Mouse (Mus musculus): ENCODE results near the gene Farp1. TPM values are rescaled to one million over a fixed set of nuclear protein-coding genes. Genes with fewer than 3 reads are reported as not detected.

The Farp1 gene
- total RNA-seq, 4 experiments from 2014 or later, result 125 to 132 (median 132) TPM

DNA sequence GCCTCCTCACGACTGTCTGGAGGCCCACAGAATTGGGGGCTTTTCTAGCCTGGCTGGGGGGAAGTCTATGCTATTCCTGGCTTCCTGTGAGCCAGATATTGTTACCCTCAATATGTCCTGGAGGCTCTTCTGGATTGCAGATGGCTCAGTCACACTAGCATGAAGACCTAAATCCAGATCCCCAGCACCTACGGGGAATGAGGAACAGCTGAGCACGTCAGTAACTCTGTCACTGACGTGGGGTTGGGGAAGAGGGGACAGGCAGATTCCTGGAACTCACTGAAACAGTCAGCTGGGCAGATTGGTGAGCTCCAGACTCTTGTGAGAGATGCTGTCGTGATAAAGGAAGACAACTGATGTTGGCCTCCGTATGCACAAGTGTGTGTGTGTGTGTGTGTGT, 181.7 kb downstream of the Farp1 start:
- DNase-seq (ENCODE audit: low spot score in 2 of 2), result no peak

DNA sequence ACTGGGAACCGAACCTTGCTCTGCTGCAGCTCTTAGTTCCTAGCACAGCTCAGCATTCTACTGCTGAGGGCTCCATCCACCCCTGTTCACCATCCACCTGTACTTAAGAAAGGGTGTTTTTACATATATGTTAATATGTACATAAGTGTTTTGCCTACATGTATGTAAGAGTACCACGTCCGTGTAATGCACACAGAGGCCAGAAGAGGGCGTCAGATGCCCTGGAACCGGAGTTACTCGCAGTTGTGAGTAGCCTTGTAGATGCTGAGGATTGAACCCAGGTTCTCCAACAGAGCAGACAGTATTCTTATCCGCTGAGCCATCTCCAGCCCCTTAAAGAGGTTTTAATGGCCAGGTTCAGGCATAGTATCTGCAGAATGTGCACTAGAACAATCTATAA, 183.6 kb downstream of the Farp1 start:
- DNase-seq (ENCODE audit: low spot score in 2 of 2), result no peak

DNA sequence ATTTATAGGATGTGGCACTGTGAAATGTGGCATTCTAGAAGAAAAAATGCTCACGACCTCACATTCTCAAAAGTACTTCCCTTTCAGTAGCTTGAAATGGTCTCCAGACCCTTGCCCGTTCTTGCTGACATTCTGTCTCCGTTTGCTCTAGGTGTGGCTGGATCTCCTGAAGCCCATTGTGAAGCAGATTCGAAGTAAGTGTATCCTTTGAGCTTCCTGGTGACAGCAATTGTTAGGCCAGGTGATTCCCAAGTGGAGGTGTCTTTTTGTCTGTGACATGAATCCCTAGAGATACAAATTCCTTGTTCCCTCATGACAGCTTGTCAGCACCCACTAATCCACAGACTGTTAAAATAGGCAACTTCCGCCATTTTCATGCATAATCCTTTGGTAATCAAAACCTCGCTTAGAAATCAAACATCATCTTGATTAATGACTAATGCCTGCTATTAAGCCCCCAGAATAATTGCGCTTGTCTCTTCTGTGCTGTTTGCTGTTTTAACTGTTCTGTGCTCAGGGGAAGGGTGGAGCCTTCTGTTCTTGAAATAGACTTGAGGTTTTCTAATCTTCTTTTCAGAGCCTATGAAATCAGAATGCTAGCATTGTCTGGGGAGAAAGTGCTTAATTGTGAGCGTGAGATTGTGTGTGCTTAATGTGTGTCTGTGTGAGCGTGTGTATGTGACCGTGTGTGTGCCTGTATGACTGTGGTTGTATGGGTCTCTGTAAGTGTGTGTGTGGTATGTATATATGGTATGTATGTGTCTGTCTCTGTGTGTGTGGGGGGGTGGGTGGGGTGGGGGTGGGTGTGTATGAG, 184.4 kb downstream of the Farp1 start:
- DNase-seq (ENCODE audit: low spot score in 2 of 2), result no peak

DNA sequence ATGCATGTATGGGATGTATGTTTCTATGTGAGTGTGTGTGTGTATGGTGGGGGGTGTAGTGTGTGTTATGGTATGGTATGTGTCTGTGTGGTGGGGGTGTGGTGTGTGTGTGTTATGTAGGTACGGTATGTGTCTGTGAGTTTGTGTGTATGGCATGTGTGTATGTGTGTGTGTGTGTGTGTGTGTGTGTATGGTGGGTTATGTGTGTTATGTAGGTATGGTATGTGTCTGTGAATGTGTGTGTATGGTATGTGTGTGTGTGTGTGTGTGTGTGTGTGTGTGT, 185.0 kb downstream of the Farp1 start:
- DNase-seq (ENCODE audit: low spot score in 2 of 2), result no peak

DNA sequence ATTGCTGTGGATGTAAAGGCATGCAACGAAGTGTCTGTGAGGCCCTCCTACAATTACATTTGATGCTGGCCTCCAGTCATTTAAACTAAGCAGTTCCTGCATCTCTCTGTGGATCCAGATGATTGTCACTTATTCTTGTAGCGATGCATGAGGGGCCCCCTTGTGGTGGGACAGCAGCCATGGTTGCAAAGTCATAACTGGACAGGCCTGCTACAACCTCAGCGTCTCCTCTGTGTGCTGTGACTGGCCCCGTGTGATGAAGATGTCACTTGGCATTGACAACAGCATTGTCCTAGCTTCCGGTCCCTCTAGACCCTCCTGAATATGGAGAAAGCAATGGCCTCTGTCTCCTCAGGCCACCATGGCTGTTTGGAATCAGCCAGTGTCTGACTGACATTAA, 185.7 kb downstream of the Farp1 start:
- no peak for DNase-seq (ENCODE audit: low spot score in 2 of 2)

DNA sequence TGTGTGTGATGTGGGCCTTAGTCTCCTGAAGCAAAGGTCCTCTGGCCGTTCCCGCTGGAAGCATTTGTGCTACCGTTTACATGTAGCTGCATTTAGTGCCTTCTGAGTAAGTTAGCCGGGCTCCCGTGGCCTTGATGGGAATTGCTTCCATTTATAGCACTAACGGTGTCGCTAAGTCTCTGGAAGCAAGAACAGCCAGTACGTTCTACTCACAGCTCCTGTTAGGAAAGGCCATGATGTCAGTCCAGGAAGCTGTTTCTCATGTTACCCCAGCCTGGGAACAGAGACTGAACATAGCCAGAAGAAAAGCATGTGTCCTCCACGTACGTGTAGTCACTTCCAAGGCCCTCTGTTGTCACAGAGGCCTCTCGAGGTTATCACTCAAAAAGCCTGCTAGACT, 190.8 kb downstream of the Farp1 start:
- DNase-seq (ENCODE audit: low spot score in 2 of 2), result no peak

DNA sequence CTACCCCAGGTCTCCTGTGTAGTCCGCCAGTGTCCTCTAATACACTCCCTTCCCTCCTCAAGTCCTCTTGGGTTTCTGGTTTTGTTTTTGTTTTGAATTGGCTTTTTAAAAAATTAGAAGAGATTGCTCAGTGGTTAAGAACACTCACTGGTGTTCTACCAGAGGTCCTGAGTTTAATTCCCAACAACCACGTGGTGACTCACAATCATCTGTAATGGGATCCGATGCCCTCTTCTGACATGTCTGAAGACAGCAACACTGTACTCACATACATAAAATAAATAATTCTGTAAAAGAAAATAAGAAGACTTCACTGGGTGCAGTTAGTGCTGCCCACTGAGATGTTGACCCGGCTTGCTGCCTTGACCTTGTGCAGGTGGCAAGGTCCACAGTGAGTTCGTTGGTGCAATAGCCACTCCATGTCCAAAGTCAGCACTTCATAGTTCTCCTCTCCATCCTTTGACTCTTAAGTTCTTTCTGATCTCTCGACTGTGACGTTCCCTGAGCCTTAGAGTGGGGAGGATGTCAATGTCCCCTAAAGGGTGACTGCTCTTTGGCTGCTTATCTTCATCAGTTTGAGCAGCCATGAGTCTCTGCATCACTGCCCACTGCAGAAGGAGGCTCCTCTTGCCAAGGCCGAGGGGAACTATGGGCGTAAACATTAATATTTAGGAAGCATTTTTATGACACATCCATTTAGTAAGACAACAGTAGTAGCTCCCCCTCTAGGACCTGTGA, 194.2 kb downstream of the Farp1 start:
- DNase-seq (ENCODE audit: low spot score in 2 of 2), result no peak

DNA sequence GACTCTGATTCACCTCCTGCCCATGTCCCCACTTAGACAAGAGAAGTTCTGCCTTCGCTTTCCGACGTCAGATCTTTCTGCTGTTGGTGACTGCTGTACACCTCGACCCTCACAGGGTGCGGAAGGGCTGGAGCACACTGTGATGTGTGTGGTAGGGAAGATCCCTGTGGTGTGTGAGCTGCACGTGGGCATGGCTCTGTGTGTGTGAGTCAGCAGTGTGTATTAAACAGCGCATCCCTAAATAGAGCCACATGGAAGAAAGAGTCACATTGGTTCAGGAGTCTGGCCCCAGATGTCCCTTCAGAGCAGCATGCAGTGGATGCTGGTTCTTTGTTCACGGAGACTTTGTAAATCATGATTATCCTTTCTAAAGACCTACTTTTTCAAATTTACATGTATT, 196.2 kb downstream of the Farp1 start:
- no peak for DNase-seq (ENCODE audit: low spot score in 2 of 2)

DNA sequence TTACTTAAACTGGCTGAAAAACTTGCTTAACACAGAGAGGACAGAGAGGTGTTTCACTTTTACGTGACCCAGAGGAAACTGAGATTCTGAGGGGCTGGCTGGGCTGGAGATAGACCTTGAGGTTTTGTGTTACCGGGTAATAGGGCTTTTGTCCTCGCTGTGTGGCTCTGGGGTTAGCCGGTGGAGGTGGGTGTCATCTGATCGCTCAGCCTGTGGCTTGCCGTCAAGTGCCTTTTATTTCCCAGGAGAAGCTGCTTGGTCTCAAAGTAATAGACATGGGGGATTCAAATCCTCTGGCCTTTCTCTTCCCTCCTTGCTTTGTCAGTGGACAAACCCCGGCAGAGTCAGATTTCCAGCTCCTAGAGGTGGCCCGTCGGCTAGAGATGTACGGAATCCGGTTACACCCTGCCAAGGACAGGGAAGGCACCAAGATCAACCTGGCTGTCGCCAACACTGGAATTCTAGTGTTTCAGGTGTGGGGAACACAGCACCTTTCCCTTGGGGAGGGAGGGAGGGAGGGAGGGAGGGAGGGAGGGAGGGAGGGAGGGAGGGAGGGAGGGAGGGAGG, 199.8 kb downstream of the Farp1 start:
- no peak for DNase-seq (ENCODE audit: low spot score in 2 of 2)

DNA sequence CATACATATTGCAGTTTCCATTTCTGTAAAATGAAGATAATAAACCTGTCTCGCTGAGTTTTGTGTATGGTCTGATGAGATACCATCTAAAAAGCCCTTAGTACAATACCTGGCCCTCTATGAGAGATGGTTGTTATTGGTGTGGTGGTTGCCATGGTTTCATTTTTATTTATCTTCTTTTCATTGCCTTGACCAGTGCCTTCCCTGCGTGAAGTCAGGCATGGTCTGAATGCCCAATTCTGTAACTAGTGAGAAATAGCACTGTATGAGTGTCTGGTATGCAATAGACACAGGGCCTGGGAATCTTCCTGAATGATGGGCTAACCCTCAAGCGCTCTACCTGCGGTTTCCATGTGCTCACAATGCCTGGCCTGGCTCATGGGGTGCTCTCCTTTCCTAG, 201.7 kb downstream of the Farp1 start:
- no peak for DNase-seq (ENCODE audit: low spot score in 2 of 2)

DNA sequence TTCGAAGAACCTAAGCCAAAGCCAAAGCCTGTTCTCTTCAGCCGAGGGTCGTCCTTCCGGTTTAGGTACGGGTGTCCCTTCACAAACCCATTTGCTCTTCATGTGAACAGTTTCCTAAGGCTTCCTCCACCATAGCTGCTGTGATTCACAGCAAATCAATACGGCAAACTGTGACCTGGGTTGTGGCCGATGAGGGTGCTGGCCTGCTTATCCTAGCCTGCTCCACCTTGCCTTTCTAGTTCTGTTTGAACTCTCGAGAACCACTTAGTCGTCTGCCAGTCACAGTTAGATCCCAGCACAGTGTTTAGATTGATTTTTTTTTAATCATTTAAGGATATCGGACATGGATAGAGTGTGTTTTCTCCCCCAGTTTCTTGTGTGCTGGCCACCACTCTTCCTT, 203.7 kb downstream of the Farp1 start:
- DNase-seq (ENCODE audit: low spot score in 2 of 2), result no peak

DNA sequence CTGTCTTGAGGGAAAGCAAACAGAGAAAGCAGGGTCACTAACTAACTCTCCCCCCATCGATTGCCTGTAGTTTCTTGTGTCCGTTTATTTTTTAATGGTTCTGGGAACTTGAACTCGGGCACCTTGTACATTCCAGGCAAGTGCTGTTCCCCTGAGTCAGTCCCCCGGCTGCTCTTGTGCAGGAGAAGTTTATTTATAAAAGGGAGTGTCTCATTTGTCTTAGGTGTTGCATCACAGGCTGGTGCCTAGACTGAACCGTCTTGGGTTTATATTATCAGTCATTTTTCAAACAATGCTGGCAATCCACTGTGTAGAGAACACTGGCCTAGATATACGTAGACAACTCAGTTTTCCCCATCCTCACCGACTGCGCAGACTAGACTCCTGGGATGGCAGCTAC, 204.4 kb downstream of the Farp1 start:
- no peak for DNase-seq (ENCODE audit: low spot score in 2 of 2)

DNA sequence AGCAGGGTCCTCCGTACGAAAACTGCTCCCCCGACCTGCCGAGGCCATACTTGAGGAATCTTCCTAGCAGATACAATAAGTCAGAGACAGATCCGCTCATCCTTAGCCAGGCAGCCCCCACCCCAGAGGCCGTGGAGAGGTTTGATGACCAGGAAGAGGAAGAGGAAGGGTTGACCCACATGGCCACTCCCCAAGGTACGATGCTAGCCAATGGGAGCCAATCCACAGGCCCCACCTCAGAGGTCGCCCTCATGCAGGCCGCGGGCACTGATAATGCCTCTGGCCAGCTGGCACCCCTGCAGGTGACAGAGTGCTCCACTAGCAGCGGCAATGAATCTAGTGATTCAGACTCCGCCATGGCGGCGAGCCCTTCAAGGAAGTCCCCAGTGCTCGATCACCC, 209.1 kb downstream of the Farp1 start:
- DNase-seq (ENCODE audit: low spot score in 2 of 2), result no peak

DNA sequence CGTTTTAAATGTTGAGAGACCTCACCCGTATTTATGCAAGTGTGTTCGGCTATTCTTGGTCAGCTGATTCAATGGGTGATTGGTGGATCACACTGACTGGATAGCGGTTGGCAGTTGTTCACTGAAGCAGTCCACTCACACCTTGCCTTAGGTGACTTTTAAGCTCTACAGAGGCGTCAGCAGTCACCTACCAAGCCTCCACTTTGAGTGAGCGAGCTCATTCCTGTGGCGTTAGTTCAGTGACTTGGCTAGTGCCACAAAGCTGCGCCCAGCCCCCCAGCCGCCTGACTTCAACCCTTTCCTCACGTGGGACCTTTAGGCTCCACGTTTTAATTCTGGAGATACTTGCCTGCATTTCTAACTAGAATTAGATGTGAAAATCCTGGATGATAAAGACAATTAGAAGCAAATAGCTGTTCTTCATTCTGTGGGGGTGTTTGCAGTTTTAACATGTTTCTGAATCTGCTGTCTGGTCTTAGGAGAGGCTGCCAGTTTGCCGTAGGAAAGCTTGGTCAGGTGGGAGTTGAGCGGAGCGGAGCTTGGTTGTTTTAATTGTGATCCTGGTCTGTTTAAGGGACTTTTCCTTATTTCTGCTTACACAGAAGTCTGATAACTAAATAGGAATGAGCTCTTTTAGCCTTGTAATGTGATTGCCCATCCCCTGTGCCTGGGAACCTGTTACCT, 211.2 kb downstream of the Farp1 start:
- no peak for DNase-seq (ENCODE audit: low spot score in 2 of 2)

DNA sequence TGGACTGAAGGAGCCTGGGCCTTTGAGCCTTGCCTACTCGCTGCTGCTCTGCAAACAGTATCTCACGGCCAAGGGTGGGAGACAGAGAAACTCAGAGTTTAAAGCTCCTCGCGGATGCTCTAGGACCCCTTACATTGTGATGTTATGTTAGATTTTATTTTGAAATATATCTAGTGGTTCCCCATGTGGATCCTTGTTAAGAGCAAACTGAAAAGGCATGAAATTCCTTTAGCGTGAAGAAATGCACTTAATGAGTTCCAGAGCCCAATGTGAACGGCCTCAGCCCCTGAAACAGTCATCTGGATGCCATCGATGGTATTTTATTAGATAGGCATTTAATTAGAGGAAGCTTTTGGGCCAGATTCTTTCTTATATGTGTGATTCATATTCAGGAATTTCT, 212.3 kb downstream of the Farp1 start:
- DNase-seq (ENCODE audit: low spot score in 2 of 2), result no peak

DNA sequence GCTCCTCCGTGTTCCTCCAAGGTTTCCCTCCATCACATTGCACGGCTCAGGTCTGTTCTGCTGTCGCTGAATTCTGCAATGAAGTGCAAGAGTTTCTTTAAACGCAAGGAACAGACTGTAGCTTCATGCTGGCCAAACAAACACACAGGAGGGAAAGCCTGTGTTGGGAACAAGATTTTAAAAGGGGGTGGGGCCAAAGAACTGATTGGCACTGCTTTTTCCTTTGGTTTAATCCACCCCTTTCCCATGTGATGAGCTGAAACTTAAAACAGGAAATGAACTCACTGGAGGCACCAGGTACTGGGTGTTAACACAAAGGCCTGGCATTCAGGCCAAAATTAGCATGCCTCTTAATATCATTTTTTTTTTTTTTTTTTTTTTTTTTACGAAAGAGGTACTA, 213.3 kb downstream of the Farp1 start:
- no peak for DNase-seq (ENCODE audit: low spot score in 2 of 2)

DNA sequence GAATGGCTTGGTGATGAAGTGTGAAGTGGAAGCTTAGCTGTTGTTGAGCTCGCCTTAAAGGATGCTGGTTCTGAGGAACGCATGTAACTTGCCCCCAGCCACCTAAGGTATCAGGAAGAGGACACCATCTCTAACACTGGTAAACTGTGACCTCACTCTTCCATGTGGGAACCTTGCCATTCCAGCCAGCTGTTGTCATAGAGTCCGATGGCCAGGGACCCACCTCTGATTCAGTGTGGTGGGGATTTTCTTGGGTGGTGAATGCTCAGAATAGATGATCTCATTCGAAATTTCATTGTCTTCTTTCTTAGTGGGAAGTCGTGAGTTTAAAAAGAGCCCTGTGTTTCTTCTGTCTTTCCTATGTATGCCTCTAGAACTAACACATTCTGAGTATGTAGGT, 216.1 kb downstream of the Farp1 start:
- no peak for DNase-seq (ENCODE audit: low spot score in 2 of 2)

DNA sequence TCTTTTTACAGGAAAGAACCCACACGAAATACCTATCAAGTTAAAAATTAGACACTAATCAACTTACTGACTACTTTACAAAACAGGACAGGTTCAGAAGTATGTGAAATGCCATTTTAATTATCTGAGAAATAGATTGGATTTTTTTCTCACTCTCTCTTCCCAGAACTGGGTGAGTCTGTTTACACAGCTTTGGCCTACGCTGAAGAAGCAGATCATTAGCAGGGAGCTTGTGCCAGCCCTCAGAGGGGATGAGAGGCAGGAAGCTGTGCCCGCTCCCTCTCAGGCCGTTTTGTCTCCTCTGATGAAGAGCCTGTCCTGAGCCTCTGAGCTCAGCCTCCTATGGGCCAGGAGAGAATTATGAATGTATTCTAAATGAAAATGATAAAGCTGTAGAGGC, 216.7 kb downstream of the Farp1 start:
- no peak for DNase-seq (ENCODE audit: low spot score in 2 of 2)

DNA sequence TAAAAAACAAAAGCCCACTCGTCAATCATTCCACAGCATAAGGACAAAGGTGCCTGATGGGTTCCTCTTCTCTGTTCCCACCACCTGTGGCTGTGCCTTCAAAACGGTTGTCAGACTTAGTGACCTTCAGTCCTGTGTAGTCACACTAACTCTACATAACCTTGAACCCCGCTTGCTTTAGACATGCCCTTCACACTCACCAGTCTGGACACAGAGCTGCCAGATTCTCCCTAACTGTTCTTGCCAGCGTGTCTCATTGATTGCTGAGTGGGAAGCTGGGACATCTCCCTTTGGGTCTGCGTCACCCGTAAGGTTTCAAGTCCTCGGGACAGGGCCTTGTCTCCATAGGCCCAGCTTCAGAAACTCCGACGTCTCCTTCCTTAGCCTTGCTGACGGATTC, 217.5 kb downstream of the Farp1 start:
- no peak for DNase-seq (ENCODE audit: low spot score in 2 of 2)

DNA sequence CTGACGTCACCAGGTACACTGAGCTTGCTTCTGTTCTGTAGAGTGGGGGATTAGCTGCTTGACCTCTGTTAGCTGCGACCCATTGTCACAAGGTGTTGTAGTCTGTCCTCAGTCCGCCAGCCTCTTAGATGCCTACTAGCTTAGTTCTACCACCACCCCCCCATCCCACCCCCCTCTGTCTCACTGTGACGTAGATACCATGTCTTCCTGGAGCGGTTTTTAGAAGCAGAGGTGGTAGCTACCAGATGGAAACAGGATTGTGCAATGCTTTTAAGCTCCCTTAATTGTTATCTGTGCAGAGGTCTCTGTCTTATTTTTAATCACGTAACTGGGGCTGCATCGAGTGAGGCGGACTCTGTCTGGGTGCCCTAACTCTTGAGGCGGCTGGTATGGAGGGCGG, 219.9 kb downstream of the Farp1 start:
- DNase-seq (ENCODE audit: low spot score in 2 of 2), result no peak

DNA sequence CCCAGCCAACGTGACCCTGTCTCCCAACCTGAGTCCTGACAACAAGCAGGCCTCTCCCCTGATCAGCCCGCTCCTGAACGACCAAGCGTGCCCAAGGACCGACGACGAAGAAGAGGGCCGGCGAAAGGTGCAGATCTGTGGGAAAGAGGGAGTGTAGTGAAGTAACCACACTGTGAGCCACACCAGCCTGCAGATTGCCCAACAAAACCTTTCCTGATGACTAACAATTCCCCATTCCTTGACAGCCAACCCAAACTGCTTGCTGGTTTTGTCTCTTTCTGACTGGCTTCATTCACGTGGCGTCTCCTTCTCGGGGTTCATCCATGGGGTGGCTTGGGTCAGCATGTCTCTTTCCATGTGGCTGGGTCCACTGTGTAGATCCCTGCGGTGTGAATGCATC, 220.5 kb downstream of the Farp1 start:
- no peak for DNase-seq (ENCODE audit: low spot score in 2 of 2)

DNA sequence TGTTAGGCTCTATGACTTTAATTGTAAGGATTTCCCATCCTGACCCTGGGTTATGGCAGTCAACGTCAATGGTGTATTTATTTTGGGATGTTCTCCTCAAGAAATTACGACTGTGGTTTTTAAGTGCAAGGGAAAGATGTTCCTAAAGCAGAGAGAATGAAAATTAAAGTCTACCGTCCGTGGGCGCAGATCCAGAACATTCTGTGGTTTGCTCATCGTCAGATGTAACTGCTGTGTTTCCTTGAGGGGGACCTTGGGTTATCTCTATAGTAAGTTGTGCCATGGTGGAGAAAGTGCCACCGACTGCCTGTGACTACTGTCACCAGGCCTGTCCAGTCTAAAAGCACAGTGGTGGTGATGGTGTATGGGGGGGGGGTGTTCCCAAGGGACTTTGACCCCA, 221.9 kb downstream of the Farp1 start:
- DNase-seq (ENCODE audit: low spot score in 2 of 2), result no peak

Data from left cerebral cortex, adult 8-10 months (tissue).